Mouse (Mus musculus): ENCODE measurements at regions not wholly inside any gene's neighbourhood (a gene's known extent, or its start where the extent isn't known, plus 50 kb on each side); places are given as distances from the start of the nearest gene placed in this dataset.

DNA sequence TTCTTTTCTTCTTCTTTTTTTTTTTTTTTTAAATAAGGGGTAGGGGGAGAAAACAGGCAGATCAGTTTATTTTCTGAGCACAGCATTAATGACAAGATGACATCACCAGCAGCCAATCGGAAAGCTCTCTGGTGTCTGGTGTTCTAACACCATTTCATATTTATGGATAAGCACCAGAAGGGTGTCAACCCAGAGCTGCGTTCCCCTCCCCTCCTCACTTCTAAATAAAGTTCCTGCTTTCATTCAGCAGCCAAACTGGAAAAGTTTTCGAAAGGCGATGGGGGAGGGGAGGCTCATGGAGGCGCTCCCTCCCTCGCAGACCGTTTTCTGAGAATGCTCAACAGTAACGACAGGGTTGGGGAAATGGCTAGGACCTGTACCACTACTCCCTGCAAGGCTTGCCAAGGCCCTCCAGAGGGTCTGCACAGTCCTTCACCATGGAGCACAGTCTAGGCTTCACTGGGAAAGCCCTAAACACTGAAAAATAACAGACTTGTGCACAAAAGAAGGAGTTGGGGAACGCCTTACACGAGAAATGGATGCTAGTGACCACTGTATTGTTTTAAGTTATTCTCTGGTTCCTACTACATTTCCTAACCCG lies 232.8 kb downstream of the Sox4 start:
- ATAC-seq (replicated peaks; ENCODE audit: low FRiP score, low TSS enrichment, poor library complexity, severe bottlenecking) = no peak

DNA sequence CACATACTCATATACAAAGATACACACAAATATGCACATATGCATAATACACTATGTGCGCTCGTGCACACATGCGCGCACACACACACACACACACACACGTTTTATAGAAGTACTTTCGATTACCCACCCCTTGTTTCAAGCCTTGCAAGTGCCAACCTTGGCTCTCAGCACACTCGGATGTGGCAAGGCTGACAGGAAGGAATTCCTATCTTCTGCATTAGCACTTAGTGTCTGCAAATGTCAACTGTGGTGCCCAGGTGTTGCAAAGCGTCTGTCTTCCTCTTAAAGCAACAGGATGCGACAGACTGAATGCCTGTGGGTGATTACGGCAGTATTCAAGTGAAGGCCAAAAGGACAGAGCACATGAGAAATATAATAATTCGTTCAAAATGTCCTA lies 233.3 kb downstream of the Sox4 start:
- no peak for ATAC-seq (replicated peaks; ENCODE audit: low FRiP score, low TSS enrichment, poor library complexity, severe bottlenecking)

DNA sequence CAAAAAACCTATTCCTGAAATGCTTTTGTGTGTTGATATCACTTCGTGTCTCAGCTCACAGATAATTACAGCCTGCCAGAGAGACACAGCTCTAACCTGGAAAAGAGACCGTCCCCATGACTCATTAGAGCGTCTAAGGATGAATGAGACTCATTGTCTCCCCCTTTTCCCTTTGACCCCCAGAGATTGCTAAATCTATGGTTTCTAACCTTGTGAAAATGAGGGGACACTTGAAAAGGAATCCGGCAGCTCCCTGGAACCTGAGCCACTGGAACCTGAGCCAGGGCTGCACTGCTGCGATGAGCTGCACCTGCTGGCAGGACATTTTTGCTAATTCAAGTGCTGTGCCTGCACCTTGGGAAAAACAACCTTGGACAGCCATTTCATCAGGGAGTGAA lies 234.6 kb downstream of the Sox4 start:
- ATAC-seq (replicated peaks; ENCODE audit: low FRiP score, low TSS enrichment, poor library complexity, severe bottlenecking) = no peak

DNA sequence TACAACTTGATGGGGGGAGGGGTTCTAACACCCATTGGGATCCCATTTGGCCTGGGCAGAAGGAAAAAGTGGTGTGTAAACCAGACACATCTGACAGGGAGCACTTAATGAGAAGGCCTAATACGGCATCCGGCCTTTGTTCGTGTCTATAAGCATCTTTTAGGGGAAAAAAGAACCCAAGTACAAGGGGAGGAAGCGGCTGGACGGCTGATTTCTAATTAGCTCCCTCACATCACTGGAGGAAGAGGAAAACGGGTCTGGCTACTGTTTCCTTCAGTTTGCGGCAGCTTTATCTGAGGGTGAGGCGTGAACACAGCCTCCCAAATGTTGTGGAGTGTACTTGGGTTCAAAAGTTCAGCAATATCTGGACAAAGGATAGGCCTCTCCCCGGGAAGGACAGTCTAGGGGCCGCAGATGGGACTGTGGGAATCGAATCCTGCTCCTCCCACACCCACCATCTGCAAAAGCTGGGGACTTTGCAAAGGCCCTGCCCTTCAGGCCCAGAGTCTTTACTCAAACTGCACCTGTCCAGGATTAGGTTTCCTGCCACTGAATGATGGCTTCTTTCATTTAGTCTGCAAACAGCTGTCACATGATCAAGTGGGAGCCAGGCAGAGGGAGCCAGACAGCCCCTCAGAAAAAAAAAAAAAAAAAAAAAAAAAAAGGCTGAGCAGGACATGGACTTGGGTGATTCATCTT lies 235.2 kb downstream of the Sox4 start:
- ATAC-seq (replicated peaks; ENCODE audit: low FRiP score, low TSS enrichment, poor library complexity, severe bottlenecking) = 0 out of 2 replicates have a peak, but pooled peaks have one; percentile 28

DNA sequence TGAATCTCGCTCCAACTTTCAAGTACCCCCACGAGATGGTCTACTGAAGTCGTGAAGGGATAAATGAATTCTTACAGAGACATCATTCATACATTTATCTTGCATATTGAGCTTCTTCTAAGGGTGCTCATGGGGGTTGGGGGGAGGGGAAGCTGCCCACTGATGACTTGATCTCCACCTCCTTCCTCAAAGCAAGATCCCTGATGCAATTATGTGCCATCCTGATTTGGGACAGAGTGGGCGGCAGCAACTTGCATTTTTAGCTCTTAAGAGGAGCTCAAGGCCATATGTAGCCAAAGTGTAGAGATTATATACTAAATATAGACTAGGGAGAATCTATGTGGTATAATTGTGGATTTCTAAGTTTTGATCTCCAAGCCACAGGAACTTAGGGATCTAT lies 236.1 kb downstream of the Sox4 start:
- no peak for ATAC-seq (replicated peaks; ENCODE audit: low FRiP score, low TSS enrichment, poor library complexity, severe bottlenecking)

DNA sequence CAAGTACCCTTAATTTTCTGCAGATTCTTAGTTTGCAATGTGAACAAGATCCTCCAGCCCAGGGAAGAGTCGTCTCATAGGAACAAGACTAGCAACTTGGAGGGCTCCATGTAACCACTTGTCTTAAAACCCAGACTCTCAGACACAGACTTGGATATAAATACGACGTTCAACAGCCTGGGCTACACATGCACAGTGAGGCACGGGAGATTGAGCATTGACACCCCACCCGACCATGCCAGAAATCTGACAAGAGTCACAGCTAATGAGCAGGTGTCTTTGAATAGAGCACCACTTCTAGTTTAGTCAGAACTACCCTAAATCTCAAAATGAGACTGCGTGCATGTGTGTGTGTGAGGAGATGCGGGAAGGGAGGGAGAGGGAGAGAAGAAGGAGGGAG lies 243.5 kb downstream of the Sox4 start:
- no peak for ATAC-seq (replicated peaks; ENCODE audit: low FRiP score, low TSS enrichment, poor library complexity, severe bottlenecking)

DNA sequence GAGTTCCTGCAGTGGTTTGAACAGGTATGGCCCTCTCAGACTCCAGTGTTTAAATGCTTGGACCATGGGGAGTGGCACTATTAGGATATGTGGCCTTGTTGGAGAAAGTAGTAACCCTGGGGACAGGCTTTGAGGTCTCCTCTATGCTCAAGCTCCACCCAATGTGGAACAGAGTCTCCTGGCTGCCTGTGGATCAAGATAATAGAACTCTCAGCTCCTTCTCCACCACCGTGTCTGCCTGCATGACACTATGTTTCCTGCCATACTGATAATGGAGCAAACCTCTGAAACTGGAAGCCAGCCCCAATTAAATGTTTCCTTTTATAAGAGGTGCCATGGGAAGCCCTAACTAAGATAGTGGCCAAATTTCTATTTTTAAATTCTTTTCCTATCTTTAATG lies 252.2 kb downstream of the Sox4 start:
- ATAC-seq (replicated peaks; ENCODE audit: low FRiP score, low TSS enrichment, poor library complexity, severe bottlenecking) = peak; percentile 98

DNA sequence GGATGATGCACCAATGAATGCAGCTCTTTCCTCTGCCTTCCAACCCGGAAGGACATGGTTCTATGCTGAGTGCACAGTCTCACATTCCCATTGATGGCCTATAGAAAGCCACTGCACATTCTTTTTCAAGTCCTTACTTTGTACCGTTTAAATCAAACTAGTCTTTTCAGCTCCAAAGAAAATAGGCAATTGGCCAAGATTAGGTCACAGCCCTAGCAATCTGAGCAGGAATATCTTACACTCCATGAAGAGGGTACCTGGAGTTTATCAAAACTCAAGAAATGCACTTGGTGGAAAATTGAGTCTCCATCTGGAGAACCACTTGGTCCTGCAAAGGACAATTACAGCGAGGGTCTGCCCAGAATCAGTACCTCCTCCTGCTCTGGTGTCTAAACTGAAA lies 253.4 kb downstream of the Sox4 start:
- ATAC-seq (replicated peaks; ENCODE audit: low FRiP score, low TSS enrichment, poor library complexity, severe bottlenecking) = no peak

DNA sequence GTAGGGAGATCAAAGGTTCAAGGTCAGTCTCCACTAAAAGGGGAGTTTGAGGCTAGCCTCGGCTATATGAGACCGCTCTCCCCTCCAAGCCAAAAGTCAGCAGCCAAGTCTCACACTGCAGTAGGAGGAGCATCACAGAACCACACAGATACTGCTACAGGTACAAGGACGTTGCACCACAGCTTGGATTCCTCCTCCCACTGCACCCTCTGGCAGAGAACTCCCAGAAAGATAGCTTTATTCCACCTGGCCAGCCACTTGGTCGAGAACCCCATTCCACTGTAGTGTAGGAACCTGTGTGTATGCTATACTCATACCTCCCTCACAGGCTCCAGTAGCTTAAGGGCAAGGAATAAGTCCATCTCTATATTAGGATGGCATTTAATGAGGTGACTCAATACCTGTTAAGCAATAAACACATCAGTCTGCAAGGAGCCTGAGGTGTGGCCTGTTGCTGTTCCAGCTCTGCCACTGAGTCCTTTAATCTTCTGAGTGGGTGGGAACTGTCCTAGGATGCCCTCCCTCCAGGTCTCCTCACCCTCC lies 254.0 kb downstream of the Sox4 start:
- ATAC-seq (replicated peaks; ENCODE audit: low FRiP score, low TSS enrichment, poor library complexity, severe bottlenecking) = no peak

DNA sequence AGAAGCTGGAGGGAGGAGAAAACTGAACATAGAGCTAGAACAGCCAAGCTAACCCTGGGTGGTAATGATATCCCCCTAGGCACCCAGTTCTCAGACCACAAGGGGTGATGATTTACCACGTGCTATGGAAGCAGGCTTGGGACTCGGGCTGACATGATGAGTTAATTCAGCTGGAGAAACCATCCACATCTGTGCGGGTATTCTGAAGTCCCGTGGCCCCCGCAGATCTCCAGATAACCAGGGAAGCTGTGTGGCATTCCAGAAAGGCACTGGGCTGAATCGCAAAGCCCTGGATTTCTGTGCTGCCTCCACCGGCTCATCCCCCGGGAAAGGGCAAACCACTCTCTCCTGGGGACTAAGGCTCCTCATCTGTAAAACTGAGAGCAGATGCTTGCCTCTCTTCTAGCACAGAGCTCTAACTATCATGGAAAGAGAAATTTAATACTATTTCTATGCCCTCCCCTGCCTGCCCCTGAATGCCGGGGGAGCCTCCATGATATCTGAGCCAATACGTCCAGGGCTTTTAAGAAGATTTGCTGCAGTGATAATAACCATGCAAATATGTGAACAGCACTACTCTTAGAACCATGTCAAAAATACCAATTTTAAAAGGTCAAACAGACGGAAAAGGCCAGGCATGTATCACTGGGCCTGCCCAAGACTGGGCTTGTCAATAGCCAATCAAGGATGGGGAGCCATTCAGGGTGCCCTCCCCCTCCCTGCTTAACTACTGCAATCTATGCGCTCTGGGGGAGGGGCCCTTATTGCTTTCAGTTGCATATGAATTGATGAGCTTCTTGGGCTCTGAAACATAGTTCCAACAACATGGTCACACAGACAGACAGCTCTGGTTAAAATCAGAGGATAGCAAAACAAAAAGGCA lies 255.5 kb downstream of the Sox4 start:
- ATAC-seq (replicated peaks; ENCODE audit: low FRiP score, low TSS enrichment, poor library complexity, severe bottlenecking) = no peak

DNA sequence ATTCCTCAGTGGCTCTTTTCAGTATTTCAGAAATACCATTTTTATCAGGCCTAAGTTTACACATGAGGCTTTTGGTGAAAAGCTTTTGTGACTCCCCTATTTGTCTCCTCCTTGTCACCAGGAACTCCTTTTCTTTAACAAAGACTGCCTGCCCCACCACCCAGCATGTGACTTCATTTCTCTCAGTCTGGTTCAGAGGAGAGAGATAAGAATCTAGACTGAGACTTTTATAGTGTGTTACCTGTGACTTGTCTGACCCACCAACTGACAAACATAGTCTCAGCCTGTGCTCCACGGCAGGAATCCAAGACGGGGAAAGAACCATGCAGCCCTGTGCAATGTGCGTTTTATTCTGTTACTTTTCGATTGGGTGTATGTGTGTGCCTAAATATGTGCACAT lies 260.4 kb downstream of the Sox4 start:
- ATAC-seq (replicated peaks; ENCODE audit: low FRiP score, low TSS enrichment, poor library complexity, severe bottlenecking) = no peak

DNA sequence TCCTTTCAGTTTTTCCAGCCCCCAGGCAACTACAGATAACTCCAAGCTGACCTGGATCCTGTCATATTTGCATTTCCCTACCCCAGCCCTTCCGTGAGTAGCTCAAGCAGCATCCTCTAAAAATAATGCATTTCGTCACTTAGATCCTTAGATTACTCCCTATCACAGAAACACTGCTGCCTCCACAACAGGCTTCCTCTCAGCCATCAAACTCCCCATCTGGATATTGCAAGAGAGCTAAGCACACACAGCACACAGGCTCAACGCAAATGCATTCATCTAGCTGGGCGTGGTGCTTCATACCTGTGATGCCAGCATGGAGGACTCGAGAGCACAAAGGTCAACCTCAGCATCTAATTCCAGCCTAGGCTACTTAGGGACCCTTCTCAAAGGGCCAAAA lies 260.9 kb downstream of the Sox4 start:
- no peak; the same call in 1 of the 2 replicates for ATAC-seq (replicated peaks; ENCODE audit: low FRiP score, low TSS enrichment, poor library complexity, severe bottlenecking)

DNA sequence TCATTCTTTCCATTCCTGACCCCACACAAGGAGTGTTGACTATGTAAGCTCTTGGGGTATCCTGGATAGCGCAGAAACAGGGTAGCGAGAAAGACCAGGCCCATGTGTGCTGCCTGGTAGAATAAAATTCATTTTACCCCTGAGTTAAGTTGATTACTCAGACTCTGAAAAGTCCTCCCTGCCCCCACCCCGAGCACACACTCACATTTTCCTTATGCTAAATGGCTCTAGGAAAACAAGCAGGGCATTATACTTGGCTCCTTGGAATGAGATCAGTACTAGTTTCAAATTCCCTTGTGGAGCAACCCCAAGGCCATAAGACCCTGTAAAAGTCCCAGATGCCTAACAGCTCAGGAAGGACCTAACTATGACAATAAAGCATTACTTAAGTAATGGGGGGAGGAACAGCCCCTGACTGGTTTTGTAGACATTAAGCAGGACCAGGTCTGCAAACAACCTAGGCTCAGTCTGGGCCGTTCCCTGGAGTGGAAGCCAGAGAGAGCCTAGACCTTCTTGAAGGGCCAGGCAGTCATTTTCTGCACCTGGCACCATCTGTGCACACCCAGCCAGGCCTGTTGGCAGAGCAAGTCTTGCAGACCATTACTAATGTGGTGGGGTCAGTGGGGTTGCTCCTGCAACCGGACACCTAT lies 262.9 kb downstream of the Sox4 start:
- no peak for ATAC-seq (replicated peaks; ENCODE audit: low FRiP score, low TSS enrichment, poor library complexity, severe bottlenecking)

DNA sequence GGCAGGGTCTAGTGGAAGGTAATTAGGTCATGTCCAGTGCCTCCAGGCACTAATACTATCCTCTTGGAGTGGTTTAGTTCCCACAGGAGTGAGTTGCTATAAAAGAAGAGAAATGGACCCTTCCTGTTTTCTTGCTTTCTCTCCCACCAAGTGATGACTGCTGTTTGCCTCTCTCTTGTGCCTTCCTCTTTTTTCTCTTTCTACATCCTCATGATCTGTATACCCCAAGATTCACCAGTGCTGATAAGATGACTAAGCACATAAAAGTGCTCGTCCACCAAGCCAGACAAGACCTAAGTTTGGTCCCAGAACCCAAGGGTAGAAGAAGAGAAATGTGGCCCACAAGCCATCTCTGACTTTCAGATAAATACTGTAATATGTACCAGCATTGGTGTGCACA lies 265.7 kb downstream of the Sox4 start:
- no peak for ATAC-seq (replicated peaks; ENCODE audit: low FRiP score, low TSS enrichment, poor library complexity, severe bottlenecking)

DNA sequence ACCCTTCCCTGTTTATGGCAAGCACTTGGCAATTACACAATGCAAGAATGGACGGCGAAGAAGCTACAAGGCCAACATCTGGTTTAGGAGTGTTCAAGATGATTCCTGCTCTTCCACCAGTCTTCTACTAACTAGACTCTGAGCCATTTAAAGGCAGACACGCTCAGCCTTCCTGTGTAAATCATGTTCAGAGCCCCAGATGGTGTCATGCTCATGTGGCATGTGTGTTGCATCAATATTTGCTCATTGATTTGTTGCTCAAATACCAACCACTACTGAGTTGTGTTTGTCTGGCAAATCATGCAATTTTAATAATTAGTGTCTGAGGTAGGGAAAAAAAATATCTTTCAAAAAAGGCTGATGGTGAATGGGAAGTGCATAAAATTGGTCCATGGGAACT lies 269.2 kb downstream of the Sox4 start:
- ATAC-seq (replicated peaks; ENCODE audit: low FRiP score, low TSS enrichment, poor library complexity, severe bottlenecking) = no peak

DNA sequence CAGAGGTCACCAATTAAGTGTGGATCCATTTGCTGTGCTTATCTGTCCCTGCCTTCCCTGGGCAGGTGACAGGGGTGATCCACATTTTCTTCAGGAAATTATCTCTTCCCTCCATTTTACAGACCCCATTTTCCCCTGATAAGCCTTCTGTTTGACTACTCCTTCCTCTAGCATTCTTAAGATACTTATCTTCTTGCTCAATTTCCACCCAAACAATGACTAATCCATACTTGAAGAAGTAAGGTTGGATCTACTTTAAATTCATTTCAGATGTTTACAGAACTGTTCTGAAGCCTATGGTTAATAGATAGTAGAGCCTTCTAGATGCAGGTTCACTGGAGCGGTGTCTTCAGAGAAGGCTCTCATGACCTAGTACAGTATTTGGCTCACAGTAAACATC lies 273.2 kb downstream of the Sox4 start:
- ATAC-seq (replicated peaks; ENCODE audit: low FRiP score, low TSS enrichment, poor library complexity, severe bottlenecking) = no peak

DNA sequence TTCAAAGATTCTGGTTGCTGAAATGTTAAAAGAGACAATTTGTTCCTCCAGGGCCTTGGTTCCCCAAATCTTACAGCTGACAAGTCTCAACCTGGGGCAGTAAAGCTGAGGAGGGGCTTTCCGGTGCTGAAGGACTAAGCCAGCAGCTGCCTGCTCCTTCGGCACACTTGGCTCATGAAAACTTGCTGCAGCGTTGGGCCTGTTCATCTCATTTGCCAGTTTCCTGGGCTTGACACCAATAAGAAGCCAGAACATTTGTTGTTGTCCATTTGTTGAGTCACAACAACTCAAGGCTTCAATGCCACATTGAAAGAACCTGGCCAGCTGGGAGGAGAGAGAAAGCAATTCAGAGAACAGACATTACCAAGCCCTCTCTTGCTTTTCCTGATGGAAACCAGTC lies 279.9 kb downstream of the Sox4 start:
- no peak for ATAC-seq (replicated peaks; ENCODE audit: low FRiP score, low TSS enrichment, poor library complexity, severe bottlenecking)

DNA sequence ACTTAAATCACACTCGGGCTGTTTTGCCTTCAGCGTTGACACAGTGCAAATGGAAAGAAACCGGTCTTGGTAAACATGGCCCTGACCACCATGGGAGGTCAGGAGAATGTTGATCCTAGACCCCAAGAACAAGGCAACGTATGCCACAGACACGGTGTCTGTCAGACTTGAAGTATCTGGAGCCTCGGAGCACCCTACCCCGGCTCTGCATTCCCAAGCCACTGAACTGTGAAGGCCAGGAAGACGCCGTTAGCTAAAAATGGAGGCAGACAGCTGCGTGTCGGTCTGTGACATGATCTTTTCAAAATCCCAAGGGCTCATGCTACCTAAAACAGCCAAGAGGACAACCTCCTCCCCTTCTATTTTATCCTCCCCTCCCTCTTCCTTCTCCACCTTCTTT lies 282.0 kb downstream of the Sox4 start:
- ATAC-seq (replicated peaks; ENCODE audit: low FRiP score, low TSS enrichment, poor library complexity, severe bottlenecking) = no peak

DNA sequence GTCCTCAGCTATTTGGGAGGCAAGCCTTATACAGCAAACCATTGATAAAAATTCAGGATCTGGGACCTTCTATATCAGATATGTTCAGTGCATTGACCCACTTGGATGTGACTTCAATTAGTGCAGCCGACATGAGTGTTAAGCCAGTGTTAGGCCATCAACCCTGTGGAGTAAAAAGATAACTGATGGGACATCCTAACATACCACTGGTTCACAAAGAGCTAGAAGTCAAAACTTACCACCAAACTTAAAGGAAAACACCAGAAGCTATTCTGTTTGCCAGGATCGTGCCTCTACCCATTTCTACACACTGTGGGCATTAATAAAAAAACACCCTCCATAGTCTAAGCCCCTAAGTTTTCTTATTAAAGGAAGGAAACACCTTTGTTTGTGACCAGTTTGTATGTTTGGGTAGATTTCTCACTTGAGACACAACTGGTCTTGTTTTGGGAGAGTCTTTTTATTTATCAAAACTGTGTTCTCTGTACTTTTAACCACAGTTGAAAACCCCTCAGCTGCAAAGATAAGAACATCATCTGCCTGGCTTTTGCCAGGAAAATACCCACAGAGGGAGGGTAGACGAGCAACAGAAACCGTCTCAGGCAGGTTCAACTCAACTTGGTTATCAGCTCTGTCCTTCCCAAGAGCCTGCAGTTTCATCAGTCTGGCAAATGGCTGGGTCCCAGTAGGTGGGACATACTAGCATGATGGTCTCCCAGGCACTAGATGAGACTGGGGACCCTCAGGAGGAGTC lies 283.5 kb downstream of the Sox4 start:
- peak; percentile 78 for ATAC-seq (replicated peaks; ENCODE audit: low FRiP score, low TSS enrichment, poor library complexity, severe bottlenecking)

Measured in megakaryocyte-erythroid progenitor cell, adult 5-6 weeks (primary cell).